Mouse (Mus musculus) spleen, adult 18-20 months (tissue): Measurements from ENCODE around the gene Ppp2r1b.
A peak's percentile ranks its signal among the peaks of the same experiment; 100 is the strongest.
"Not testable (repeated sequence)": the region's sequence is repeated elsewhere in the genome, so short reads cannot be mapped to it uniquely, and the experiment has no call there.

Source experiments
- DNase-seq, 2 experiments: peaks; one replicate each; pipeline ENCODE4 v3.0.0; 2022; ENCODE audit warnings: mixed read lengths in 2 of 2

Ppp2r1b gene

GRCm38 (mm10) chr9:50845081-50845480 lies at the start of gene Ppp2r1b:
TSS of gene Ppp2r1b (plus strand) at chr9:50845301.
- no peak for DNase-seq

GRCm38 (mm10) chr9:50796776-50797175 lies 48.3 kb upstream of the Ppp2r1b start:
- no peak for DNase-seq

- DNase-seq, result no peak
Observed at GRCm38 (mm10) chr9:50797641-50798040, 47.5 kb upstream of the Ppp2r1b start.

DNA sequence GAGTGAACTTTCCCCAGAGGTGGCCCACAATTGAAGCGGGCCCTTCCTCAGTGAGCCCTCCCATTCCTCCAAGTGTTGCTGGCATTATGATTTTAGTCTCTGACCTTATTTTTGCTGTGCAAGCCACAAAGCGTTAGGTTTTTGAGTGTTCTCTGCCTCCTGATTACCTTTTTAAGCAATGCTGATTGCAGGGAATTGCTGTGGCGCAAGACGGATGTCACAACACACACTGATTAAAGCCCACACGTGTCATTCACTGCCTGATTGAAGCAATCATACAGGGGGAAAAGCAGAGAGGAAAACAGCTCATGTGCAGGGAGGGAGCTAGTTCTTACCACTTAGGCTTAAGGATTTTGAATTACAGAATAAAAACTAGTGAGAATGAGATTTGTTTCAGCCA lies 46.7 kb upstream of the Ppp2r1b start:
- no peak for DNase-seq

GRCm38 (mm10) chr9:50800985-50801384 lies 44.1 kb upstream of the Ppp2r1b start:
- peak in 1 of 2 experiments; percentile 32 for DNase-seq

DNA sequence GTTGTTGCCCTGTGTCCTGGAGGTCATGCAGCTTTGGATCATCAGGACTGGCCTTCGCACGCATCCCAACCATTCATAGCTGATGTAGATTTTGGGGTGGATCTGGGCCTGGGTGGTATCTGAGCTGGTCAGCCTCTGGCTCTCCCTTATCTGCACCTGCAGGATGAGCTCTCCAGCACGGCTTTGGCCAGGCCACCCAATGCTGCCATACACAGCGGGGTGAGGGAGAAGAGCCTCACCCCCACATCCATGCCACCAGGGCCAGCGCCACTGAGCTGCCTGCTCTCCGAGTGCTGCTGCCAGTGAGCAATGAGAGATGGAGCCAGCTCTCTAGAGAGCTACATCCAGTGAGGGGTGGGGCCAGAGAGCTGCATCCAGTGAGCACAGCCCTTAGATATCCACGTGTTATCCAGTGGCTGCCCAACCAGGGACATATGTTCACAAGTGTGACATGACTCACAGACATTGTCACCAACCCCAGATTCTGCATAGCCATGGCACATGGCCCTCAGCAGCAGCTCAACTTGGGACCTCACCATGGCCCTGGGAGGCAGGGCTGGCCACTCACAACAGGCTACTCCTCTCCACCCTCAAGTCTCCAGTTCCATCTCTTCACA lies 41.9 kb upstream of the Ppp2r1b start:
- DNase-seq, result no peak

GRCm38 (mm10) chr9:50808471-50808870 lies 36.6 kb upstream of the Ppp2r1b start:
- no peak for DNase-seq

DNA sequence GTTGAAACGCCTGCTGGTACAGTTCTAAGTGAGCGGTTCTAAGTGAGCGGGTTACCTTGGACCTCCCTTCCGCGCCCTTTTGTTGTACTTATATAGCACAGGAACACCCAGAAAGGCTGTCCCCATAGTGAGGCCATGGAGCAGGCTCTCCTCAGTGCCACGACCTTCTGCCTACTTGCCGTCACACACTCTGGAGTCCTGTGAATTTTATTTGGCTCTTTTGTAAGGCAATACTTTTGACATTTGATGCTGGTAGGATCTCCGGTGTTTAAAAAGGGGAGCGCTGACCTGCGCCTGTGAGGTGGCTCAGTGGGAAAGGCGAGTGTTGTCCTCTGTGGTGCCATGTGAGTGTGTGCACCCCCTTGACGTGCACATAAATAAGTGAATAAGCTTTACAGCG lies 36.0 kb upstream of the Ppp2r1b start:
- no peak for DNase-seq

- DNase-seq, result no peak
Observed at GRCm38 (mm10) chr9:50811187-50811586, 33.9 kb upstream of the Ppp2r1b start.

DNA sequence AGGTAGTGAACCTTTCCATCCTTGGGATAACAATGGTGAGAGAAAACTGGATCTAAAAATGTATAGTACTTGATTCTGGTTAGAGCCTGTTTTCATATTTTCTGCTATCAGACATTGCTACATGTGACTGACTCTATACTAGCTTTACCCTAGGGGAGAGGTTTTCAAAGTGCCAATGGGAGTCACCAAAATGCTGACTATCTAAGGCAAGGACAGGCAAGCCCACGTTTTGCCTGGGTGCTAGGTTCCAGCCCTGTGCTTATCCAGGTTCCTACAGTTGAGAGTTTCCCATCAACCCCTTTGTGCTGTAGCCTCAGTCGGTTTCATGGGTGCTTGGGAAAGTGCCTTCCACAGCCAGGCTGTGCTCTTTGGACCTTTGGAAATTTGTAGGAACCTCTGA lies 33.4 kb upstream of the Ppp2r1b start:
- no peak for DNase-seq

DNA sequence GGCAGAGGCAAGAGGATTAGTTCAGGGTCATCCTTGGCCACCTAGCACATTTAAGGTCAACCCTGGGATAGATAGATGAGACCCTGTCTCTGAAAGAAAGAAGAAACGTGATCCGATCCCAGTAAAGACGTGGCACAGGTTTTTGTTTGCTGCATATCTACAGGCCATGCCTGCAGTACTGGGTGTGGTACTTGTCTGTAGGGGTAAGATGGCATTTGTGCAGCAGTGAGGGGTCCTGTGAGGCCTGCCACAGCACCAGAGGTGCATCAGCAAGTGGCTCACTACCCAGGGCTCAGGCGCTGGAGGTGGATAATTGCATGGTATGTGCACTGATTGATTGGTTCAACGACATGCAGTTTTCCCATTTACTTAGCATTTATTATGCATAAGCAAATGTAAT lies 31.3 kb upstream of the Ppp2r1b start:
- no peak for DNase-seq

GRCm38 (mm10) chr9:50815666-50816065 lies 29.4 kb upstream of the Ppp2r1b start:
- DNase-seq, result no peak

DNA sequence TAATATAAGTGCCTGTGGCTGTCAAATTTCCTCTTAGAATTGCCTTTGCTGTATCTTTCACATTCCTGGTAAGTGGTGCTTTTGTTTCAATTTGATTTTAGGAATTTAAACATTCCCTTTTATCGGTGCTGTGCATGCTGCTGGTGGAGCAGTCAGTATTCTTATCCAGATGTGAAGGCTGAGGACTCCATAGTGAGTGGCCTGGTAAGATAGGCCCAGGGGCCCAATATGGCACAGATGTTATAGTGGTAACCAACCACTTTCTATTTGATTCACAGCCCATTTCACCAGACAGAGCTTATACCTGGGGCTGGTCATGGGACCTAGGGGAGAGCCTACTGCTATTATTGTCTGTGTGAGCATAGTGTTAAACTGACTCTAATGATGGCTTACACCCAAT lies 28.6 kb upstream of the Ppp2r1b start:
- DNase-seq, result no peak

GRCm38 (mm10) chr9:50818050-50818449 lies 27.1 kb upstream of the Ppp2r1b start:
- no peak for DNase-seq

DNA sequence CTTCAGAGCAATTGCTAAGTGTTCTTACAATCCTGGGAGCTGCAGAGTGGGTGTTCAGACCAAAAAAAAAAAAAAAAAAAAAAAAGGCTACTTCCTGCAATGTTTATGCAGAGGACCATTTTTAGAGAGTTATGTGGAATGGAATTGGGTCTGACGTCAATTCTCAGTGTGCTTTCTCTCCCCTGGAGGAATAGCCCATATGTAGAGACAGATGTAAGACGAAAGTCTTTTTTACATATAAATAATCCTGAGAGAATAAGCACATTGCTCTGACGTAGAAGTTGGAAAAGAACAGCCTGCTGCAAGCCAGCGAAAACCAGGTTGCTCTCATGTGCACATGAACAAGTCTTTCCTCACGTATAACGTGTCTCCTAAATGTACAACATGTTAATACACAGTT lies 25.4 kb upstream of the Ppp2r1b start:
- DNase-seq, result no peak

DNA sequence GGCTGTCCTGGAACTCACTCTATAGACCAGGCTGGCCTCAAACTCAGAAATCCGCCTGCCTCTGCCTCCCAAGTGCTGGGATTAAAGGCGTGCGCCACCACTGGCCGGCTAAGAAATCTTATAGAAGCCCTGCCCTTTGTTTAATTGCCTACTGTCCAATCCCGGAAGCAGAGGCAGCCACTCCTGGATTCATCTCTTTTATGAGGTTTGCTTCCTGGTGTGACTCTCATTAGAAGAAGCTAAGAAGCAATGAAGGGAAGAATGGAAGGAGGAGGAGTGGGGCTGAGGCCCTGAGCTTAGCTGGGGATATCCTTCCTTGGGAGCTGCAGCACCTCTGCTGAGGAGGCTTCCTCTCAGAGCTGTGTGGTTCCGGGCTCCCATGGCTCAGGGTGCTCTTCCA lies 23.4 kb upstream of the Ppp2r1b start:
- DNase-seq, result no peak

- DNase-seq, result no peak
Observed at GRCm38 (mm10) chr9:50822216-50822615, 22.9 kb upstream of the Ppp2r1b start.

DNA sequence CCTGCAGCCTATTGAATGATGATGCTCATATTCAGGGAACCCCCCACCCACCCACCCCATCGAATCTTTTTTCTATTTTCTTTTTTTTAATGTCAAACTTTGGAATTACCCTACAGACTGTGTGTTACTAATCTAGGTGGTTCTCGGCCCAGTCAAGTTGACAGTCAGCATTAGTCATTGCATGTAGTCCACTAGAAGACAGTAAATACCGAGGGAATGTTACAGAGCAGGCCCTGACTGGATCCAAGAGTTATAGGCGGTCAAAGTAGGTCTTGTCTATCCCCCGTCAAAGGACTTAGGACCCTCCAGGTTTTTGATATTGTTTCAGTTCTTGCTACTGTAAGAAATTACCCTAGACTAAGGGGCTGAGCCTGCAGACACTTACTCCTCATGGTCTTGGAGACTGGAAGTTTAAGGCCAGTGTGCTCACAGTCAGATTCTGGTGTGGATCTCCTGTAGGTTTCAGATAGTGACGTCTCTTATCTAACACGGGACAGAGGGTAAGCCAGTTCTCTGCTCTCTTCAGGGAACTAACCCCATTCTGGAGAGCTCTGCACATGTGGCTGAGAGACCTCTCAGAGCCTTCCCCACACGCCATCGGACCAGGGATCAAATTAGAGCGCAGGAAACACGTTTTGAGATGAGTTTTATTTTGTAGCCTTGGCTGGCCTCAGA lies 21.2 kb upstream of the Ppp2r1b start:
- no peak for DNase-seq

- no peak for DNase-seq
Observed at GRCm38 (mm10) chr9:50831514-50831913, 13.6 kb upstream of the Ppp2r1b start.

DNA sequence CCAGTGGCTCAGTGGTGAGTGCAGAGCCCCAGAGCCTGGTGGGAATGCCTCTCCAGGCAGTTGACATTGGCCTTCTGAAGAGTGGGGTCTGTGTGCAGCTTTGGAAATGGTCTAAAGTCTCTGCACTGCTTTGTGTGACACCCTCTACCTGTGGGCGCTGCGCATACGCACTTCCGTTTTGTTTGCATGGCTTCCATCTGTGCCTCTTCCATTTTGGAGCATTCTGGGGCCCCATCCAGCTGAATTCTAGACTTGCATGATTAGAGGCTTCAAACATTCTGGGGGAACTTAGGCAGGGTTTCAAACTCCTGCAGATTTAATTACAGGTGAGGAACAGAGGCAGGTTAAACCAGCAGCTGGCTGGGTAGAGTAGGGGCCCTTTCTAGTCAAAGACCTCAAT lies 12.9 kb upstream of the Ppp2r1b start:
- DNase-seq, result no peak

GRCm38 (mm10) chr9:50832582-50832981 lies 12.5 kb upstream of the Ppp2r1b start:
- DNase-seq, result not testable (repeated sequence)

- no peak for DNase-seq
Observed at GRCm38 (mm10) chr9:50833786-50834185, 11.3 kb upstream of the Ppp2r1b start.

DNA sequence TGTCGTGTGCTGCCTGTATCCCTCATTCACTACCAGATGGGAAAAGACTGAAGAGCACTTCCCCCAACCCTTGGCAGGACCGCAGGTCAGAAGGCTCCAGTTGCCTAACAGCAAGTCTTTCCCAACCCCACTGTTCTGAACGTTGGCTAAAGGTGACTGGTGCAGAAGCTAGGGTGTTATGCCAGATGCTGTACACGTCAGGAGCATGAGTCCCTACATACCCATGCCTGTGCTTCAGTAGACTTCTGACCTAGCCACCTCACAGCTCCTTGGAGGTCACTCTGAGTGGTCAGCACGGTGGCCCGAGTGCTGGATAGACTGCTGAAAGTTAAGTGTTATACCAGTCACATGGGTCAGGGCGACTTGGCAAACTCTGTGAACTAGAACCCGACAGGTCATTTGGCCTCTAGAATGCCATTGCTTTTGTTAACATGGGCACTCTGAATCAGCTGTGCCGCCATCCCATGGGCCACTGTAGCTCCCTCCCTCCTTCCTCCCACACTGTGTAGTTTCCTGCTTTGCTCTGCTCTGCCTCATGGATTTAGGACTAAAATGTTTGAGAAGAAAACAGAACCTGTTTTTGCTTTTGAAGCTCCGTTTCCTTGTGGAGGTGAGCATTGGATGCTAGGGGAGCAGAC lies 9.9 kb upstream of the Ppp2r1b start:
- no peak for DNase-seq

- no peak for DNase-seq
Observed at GRCm38 (mm10) chr9:50836097-50836496, 9.0 kb upstream of the Ppp2r1b start.
